Mouse (Mus musculus): ENCODE measurements around the gene Rsrc1. TPM values are rescaled to one million over a fixed set of nuclear protein-coding genes. Genes with fewer than 3 reads are reported as not detected.

Rsrc1 gene
- polyA plus RNA-seq, 1 experiment from 2014 or later = 39.6 TPM

- Histone ChIP-seq H3K27ac (replicated peaks) (no peak overlapping the region), H3K9ac (peak overlapping the region; percentile 47; the same call in 1 of the 2 replicates), H3K36me3 (no peaks in the 10 kb centered on the region), H3K4me3 (replicated peaks) (peak overlapping the region; percentile 55), H3K4me1 (peaks cover 4% of the 10 kb centered on the region; the same call in 1 of the 2 replicates), H3K27me3 (peaks cover 11% of the 10 kb centered on the region; the same call in 1 of the 2 replicates), H3K9me3 (replicated peaks) (no peaks in the 10 kb centered on the region), H3K4me2 (replicated peaks) (peak overlapping the region; percentile 84)
- ATAC-seq (ENCODE audit: insufficient number of reproducible peaks, low FRiP score, low TSS enrichment, low read depth) = no peak
- 25% methylated on average over 7 of the region's 7 CpGs for WGBS
Observed at GRCm38 (mm10) chr3:67374360-67374778, 393.2 kb downstream of the Rsrc1 start.

- no peak for ATAC-seq (ENCODE audit: insufficient number of reproducible peaks, low FRiP score, low TSS enrichment, low read depth)
- 44% methylated on average over 3 of the region's 3 CpGs for WGBS
- H3K4me2 ChIP-seq (replicated peaks) = peak within 1 kb of the TSS; percentile 84
Observed at GRCm38 (mm10) chr3:67375063-67375462, 393.9 kb downstream of the Rsrc1 start, which contains the start of gene Gm17402. Gene Gm17402, minus strand, starts transcription at chr3:67375163.

GRCm38 (mm10) chr3:67378215-67378614 lies 397.0 kb downstream of the Rsrc1 start:
- H3K9ac ChIP-seq = no peak overlapping the region
- no peaks in the 10 kb centered on the region for H3K36me3 ChIP-seq
- no peak overlapping the region for H3K27ac ChIP-seq (replicated peaks)
- peaks cover 4% of the 10 kb centered on the region; the same call in 1 of the 2 replicates for H3K4me1 ChIP-seq
- no peak overlapping the region for H3K4me3 ChIP-seq (replicated peaks)
- ATAC-seq (ENCODE audit: insufficient number of reproducible peaks, low FRiP score, low TSS enrichment, low read depth) = no peak
- no peaks in the 10 kb centered on the region for H3K9me3 ChIP-seq (replicated peaks)
- 0 out of 2 replicates have a peak, but pooled peaks cover under 1% of the 10 kb centered on the region for H3K27me3 ChIP-seq
- H3K4me2 ChIP-seq (replicated peaks) = no peak overlapping the region

More at GRCm38 (mm10) chr3:67375063-67375462, 393.9 kb downstream of the Rsrc1 start, which contains the start of gene Gm17402:
- Histone ChIP-seq H3K4me3 (replicated peaks) (peak within 1 kb of the TSS; percentile 55), H3K36me3 (no peaks in the 10 kb centered on the region), H3K4me1 (peaks cover 4% of the 10 kb centered on the region; the same call in 1 of the 2 replicates), H3K27me3 (peaks cover 11% of the 10 kb centered on the region; the same call in 1 of the 2 replicates), H3K9ac (peak within 1 kb of the TSS; percentile 47; the same call in 1 of the 2 replicates), H3K9me3 (replicated peaks) (no peaks in the 10 kb centered on the region), H3K27ac (replicated peaks) (no peak within 1 kb of the TSS)

Other genes starting within 250 kb of the Rsrc1 start
- 27.1 and 30.8 TPM in 2 replicates for gene Shox2, start 381 bp downstream of the Rsrc1 start, polyA plus RNA-seq (2015; fragmentation: Nextera tagmentation; extraction: Ambion mirVana)

All from embryonic facial prominence, embryonic 15.5 days (tissue).